Mouse (Mus musculus): ENCODE measurements around the gene Ros1. TPM values are rescaled to one million over a fixed set of nuclear protein-coding genes. Genes with fewer than 3 reads are reported as not detected.
A peak's percentile ranks its signal among the peaks of the same experiment; 100 is the strongest.

The Ros1 gene
- polyA plus RNA-seq, 1 experiment = not detected

DNA sequence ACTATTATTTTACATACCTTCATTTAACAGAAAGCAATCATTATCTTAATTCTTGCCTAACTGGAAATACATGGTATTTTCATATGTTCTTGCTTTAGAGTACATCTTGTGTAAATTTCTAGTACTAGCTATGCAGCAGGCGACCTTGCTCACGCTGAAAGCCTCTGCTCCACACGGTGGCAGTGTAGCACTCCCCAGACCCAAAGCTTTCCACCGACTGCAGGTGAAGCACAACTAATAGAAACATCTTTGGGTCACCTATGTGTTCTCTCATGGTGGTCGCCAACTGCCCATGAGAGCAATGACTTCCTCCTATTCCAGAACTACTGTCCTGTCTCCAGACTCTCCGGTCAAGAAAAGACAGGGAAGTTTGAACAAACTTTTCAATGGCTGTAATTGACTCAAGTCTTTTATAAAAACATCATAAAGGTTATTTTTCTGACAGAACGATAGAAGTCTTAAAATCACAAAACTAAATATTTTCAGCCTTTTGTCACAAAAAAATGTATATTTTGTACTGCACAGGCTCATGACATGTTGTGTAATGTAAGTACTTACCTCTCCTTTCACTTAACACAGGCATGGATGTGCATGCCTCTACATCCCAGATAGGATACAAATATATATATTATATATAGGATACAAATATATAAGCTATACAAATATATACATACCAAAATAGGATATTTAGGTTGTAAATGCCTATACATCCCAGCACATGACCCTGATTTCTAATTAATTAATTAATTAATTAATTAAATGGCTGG is 21.9 kb upstream of the Ros1 start:
- TF ChIP-seq POLR2A (IDR thresholded peaks at IDR 0.05; ENCODE audit: borderline replicate concordance, extremely low read depth, insufficient read depth, insufficient read length, poor library complexity, severe bottlenecking) = no peak
- TF ChIP-seq CTCF (IDR thresholded peaks at IDR 0.05; ENCODE audit: borderline replicate concordance, extremely low read depth, insufficient read depth, insufficient read length) = peak; percentile 89

DNA sequence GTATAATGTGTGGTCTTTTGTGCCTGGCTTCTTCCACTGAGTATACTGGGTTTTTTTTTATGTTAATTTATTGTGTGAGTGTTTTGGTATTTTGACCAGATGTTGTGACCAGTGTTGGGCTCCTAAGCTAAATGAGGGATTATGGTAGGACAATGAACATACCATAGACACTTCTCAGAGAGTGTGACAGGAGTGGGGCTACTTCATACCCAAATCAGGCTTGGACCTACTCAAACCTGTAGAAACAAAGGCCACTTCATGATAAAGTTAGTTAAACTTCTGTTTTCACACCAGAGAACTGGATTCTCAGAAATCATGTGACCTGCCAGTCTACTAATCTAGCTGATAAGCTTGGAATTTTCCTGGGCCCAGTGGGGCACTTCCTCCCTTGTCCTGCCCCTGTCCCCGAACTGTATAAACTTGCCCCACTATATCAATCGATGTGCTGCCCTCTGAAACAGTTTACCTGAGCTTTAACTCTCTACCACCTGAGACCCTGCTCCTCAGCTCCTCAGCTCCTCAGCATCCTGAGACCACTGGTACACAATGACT is 20.3 kb upstream of the Ros1 start:
- DNase-seq (ENCODE audit: low read depth) = no peak
- no peak for TF ChIP-seq CTCF (IDR thresholded peaks at IDR 0.05; ENCODE audit: borderline replicate concordance, extremely low read depth, insufficient read depth, insufficient read length)
- no peak for TF ChIP-seq POLR2A (IDR thresholded peaks at IDR 0.05; ENCODE audit: borderline replicate concordance, extremely low read depth, insufficient read depth, insufficient read length, poor library complexity, severe bottlenecking)

More for the DNA sequence above, 21.9 kb upstream of the Ros1 start:
- DNase-seq (ENCODE audit: low read depth) = peak; percentile 83

DNA sequence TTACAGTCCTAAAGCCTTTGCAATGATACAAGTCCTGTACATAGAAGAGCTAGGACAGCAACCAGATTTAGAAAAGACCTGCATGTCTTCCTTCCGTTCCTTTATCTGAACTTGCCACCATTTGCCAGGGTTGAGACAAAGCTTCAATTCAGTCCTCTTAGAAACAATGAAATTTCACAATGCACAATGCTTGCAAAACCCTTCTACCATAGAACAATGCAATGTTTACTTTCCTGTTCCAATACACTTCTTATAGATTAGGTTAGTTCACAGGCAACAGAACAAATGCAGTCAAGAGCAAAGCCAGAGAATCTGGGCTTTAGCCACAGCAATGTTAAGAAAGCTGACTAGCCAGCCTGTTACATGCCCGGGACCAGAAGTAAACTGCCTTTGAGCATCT is 9.0 kb upstream of the Ros1 start:
- TF ChIP-seq CTCF (IDR thresholded peaks at IDR 0.05; ENCODE audit: borderline replicate concordance, extremely low read depth, insufficient read depth, insufficient read length) (no peak), POLR2A (IDR thresholded peaks at IDR 0.05; ENCODE audit: borderline replicate concordance, extremely low read depth, insufficient read depth, insufficient read length, poor library complexity, severe bottlenecking) (no peak)
- DNase-seq (ENCODE audit: low read depth) = no peak

DNA sequence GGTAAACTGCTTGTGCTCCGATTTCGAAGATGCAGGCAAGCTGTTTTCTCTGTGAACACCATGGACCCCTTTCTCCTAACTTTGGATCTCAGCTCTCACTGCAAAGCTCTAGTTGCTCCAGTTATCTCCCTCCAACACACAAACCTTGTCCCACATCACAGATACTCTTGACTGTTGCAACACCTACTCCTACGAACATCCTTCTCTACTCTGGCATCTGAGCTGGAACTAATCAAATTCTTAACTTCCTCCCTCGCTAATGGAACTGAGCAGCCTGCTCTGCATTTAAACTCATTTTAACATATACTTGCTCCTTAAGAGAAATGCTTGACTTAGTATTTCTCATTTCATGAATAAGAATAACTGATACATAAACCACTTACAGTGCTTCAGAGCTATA is 9.1 kb downstream of the Ros1 start:
- TF ChIP-seq POLR2A (IDR thresholded peaks at IDR 0.05; ENCODE audit: borderline replicate concordance, extremely low read depth, insufficient read depth, insufficient read length, poor library complexity, severe bottlenecking) = no peak
- TF ChIP-seq CTCF (IDR thresholded peaks at IDR 0.05; ENCODE audit: borderline replicate concordance, extremely low read depth, insufficient read depth, insufficient read length) = no peak

DNA sequence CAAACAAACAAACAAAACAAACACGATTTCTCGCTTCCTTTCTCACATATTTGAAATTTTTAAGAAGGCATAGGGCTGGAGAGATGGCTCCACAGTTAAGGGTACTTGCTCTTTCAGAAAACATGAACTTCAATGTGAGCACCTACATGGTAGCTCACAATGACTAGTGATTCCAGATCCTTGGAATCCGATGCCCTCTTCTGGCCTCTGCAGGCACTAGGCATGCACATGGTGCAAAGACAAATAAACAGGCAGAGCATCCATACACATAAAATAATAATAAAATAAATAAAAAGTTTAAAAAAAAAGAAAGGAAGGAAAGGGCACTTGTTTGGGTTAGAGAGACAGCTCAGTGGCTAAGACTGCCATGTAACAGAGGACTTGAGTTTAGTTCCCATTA is 12.2 kb downstream of the Ros1 start:
- no peak for TF ChIP-seq POLR2A (IDR thresholded peaks at IDR 0.05; ENCODE audit: borderline replicate concordance, extremely low read depth, insufficient read depth, insufficient read length, poor library complexity, severe bottlenecking)
- TF ChIP-seq CTCF (IDR thresholded peaks at IDR 0.05; ENCODE audit: borderline replicate concordance, extremely low read depth, insufficient read depth, insufficient read length) = peak; percentile 7; the same call in 1 of the 2 replicates
- no peak for DNase-seq (ENCODE audit: low read depth)

More for the DNA sequence above, 9.1 kb downstream of the Ros1 start:
- DNase-seq (ENCODE audit: low read depth) = no peak

DNA sequence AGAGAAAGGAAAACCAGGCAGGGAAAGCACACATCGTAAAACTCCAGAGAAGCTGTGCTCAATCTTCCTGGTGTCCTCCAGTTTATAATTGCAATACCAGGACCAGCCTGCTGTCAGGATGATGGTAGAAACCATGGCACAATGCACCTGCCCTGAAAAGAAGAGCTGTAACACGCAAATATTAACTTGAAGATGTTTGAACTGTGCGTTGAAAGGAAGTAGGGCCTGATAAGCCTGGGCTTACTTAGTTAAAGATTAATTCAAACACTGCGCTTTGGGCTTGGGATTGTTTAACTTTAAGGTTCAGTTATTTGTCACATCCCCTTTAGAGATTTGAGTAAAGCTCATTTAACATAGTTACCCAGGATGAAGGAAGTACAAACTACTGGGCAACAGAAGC is 20.7 kb downstream of the Ros1 start:
- no peak for DNase-seq (ENCODE audit: low read depth)
- no peak for TF ChIP-seq POLR2A (IDR thresholded peaks at IDR 0.05; ENCODE audit: borderline replicate concordance, extremely low read depth, insufficient read depth, insufficient read length, poor library complexity, severe bottlenecking)
- TF ChIP-seq CTCF (IDR thresholded peaks at IDR 0.05; ENCODE audit: borderline replicate concordance, extremely low read depth, insufficient read depth, insufficient read length) = no peak

DNA sequence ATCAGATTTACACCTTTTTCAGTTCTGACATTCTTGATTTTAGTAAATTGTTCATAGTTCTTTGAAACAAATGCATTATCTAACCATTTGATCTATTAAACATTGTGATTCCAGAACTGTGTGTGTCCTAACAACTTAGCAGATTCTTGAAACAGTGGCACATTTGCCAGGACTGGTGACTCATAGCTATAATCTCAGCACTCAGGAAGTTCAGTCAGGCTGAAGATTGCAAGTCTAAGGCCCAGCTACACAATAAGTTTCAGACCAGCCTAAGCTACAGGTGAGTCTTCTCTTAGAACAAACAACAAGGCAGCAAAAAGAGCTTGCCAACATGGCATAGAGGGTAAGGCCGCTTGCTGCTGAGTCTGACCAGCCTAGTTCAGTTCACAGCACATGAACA is 24.6 kb downstream of the Ros1 start:
- no peak for DNase-seq (ENCODE audit: low read depth)
- TF ChIP-seq POLR2A (IDR thresholded peaks at IDR 0.05; ENCODE audit: borderline replicate concordance, extremely low read depth, insufficient read depth, insufficient read length, poor library complexity, severe bottlenecking) = no peak
- no peak for TF ChIP-seq CTCF (IDR thresholded peaks at IDR 0.05; ENCODE audit: borderline replicate concordance, extremely low read depth, insufficient read depth, insufficient read length)

DNA sequence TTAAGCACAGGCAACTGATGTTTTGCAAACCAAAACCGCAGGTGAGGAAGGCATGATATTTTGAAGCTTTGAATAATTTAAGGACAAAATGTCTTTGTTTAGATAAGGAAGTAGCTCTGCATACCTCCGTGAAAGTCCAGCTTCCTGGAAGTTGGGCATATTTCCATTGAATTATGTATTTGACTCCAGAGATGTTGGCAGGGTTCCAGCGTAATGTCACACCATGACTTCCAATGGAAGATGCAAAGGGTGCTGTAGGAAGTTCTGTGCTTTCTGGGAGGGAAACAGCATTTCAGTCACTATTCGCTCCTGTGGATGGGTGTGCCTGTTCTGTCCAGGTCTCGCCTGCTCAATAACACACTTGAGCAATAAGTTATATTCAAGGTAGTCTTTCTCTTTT is 25.2 kb downstream of the Ros1 start:
- TF ChIP-seq CTCF (IDR thresholded peaks at IDR 0.05; ENCODE audit: borderline replicate concordance, extremely low read depth, insufficient read depth, insufficient read length) (no peak), POLR2A (IDR thresholded peaks at IDR 0.05; ENCODE audit: borderline replicate concordance, extremely low read depth, insufficient read depth, insufficient read length, poor library complexity, severe bottlenecking) (no peak)
- DNase-seq (ENCODE audit: low read depth) = peak; percentile 1

DNA sequence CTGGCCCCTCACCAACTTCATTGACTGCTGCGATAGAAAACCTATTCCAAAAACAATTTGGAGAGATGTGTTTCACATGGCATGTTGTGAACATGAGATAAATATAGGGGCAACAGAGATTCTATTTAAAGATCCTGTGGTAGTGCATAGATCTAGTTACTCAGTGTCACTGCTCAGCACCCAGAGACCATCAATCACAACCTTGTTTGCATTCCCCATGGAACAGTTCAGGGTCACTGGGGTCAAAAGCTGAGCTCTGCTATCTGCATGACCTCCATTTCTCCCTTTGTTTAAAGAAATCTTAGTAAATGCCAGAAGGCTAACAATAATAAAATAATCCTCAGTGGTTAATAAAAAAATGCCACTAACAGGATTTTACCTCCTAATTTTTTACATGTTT is 29.7 kb downstream of the Ros1 start:
- TF ChIP-seq CTCF (IDR thresholded peaks at IDR 0.05; ENCODE audit: borderline replicate concordance, extremely low read depth, insufficient read depth, insufficient read length) (no peak), POLR2A (IDR thresholded peaks at IDR 0.05; ENCODE audit: borderline replicate concordance, extremely low read depth, insufficient read depth, insufficient read length, poor library complexity, severe bottlenecking) (no peak)
- DNase-seq (ENCODE audit: low read depth) = no peak

DNA sequence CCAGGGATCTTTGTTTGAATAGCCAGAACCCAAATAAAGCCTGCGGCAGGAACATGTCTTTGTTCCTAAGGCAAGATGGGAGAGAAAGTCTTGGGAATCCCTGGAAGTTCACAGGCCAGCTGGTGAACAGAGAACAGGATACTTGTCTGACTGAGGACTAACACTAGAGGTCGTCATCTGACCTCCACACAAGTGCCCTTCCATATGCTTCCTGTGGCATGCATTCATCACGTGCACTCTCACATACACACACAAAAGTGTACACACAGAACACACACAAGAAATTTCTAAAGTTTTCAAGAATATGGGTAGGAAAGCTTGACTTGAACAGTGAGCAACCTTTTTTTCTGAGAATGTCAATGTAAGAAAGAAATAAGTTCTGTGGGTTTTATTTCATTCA is 34.4 kb downstream of the Ros1 start:
- TF ChIP-seq CTCF (IDR thresholded peaks at IDR 0.05; ENCODE audit: borderline replicate concordance, extremely low read depth, insufficient read depth, insufficient read length) (no peak), POLR2A (IDR thresholded peaks at IDR 0.05; ENCODE audit: borderline replicate concordance, extremely low read depth, insufficient read depth, insufficient read length, poor library complexity, severe bottlenecking) (no peak)
- no peak for DNase-seq (ENCODE audit: low read depth)

DNA sequence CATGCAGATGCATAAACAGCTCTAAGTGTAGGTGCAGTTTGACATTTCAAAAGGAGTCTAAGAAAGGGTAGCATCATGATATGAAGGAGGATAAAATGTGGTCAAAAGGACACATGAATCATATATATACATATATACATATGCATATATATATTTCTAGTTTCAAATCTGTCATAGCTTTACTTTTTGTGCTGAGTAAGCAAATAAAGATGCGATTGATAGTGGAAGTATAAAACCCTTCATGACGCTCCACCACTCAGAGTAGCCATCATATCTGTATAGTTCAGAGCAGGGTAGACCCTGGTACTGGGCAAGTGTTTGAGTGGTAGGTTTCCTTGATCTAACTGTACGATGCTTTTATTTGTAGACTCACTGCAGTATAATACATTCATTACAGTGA is 35.3 kb downstream of the Ros1 start:
- no peak for TF ChIP-seq POLR2A (IDR thresholded peaks at IDR 0.05; ENCODE audit: borderline replicate concordance, extremely low read depth, insufficient read depth, insufficient read length, poor library complexity, severe bottlenecking)
- TF ChIP-seq CTCF (IDR thresholded peaks at IDR 0.05; ENCODE audit: borderline replicate concordance, extremely low read depth, insufficient read depth, insufficient read length) = no peak
- DNase-seq (ENCODE audit: low read depth) = no peak

All from brain, embryonic 14.5 days (tissue).